Mouse (Mus musculus): Measurements from ENCODE around the gene Susd2. TPM values are rescaled to one million over a fixed set of nuclear protein-coding genes. Genes with fewer than 3 reads are reported as not detected.

Susd2 gene
- 10 to 100 TPM in 1 of 2 experiments, 1 to 10 TPM in 1; 8.5 to 14.4 TPM for polyA plus RNA-seq (2017; shearing (Covaris generic))

DNA sequence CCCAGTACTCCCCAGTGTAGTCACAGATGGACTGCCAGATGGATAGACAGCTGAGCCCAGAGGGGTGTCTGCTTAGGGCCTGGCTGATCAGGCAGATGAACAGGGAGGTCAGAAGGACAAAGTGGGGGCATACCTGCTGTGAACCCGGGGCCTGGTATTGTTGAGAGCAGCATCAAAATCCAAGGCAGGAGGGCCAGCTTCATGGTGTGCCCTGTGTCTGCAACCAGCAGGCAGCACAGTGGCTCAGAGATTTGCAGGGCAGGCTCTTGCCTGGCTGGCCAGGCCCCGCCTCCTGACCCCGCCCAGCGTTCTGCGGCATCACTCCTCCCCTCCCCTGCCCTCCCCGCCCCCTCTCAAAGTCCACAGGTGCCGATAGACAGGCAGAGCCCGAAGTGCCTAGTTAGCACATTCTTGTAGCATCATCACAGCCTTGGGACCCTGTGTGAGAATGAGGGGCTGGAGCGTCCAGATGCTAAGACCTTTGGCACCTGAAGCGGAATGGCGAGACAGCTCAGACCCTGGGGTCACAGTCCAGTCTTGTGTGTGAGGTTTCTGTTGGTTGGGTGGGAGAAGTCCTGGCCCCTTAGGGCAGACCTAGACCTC, at the start of gene Susd2:
TSS of gene Susd2 (minus strand) at position 268 of the 603 bp plus-strand sequence.

GRCm38 (mm10) chr10:75589129-75589528, 54.7 kb downstream of the Susd2 start, which contains the start of gene Ggt5:
Ggt5 (plus strand) TSS chr10:75589340.

Other genes starting within 250 kb of the Susd2 start
- gene Upb1, start 242.9 kb downstream of the Susd2 start, polyA plus RNA-seq (2017; shearing (Covaris generic)), result under 1 TPM in 1 of 2 experiments, not detected in 1; 0.61 TPM
- 100 to 1,000 TPM; 158 to 239 TPM for gene Snrpd3, start 126.5 kb downstream of the Susd2 start, polyA plus RNA-seq (2017; shearing (Covaris generic))
- gene Gucd1, start 126.0 kb downstream of the Susd2 start, polyA plus RNA-seq (2017; shearing (Covaris generic)), result 10 to 100 TPM; 25.9 to 29.4 TPM
- gene Lrrc75b, start 83.7 kb downstream of the Susd2 start, polyA plus RNA-seq (2017; shearing (Covaris generic)), result under 1 TPM in 1 of 2 experiments, not detected in 1; 0.47 TPM
- gene Ggt1, start 82.4 kb downstream of the Susd2 start, polyA plus RNA-seq (2017; shearing (Covaris generic)), result 1 to 10 TPM; 3.3 to 5.7 TPM
- 1 to 10 TPM in 1 of 2 experiments, under 1 TPM in 1; 0.29 to 9.0 TPM for gene Ggt5, start 54.7 kb downstream of the Susd2 start, polyA plus RNA-seq (2017; shearing (Covaris generic))
- 10 to 100 TPM; 33.3 to 46.4 TPM for gene Cabin1, start 120.3 kb upstream of the Susd2 start, polyA plus RNA-seq (2017; shearing (Covaris generic))
- gene Ddt, start 129.4 kb upstream of the Susd2 start, polyA plus RNA-seq (2017; shearing (Covaris generic)), result 10 to 100 TPM; 66.1 to 82.0 TPM
- gene Gm20441, start 136.9 kb upstream of the Susd2 start, polyA plus RNA-seq (2017; shearing (Covaris generic)), result not detected
- 1 to 10 TPM; 2.9 to 7.2 TPM for gene Gstt3, start 137.4 kb upstream of the Susd2 start, polyA plus RNA-seq (2017; shearing (Covaris generic))
- 1 to 10 TPM in 1 of 2 experiments, under 1 TPM in 1; 0.25 to 1.1 TPM for gene Gstt1, start 154.6 kb upstream of the Susd2 start, polyA plus RNA-seq (2017; shearing (Covaris generic))
- not detected for gene Gstt4, start 178.5 kb upstream of the Susd2 start, polyA plus RNA-seq (2017; shearing (Covaris generic))
- 10 to 100 TPM; 58.4 to 77.2 TPM for gene Gstt2, start 193.4 kb upstream of the Susd2 start, polyA plus RNA-seq (2017; shearing (Covaris generic))
- 100 to 1,000 TPM; 507 to 833 TPM for gene Mif, start 216.2 kb upstream of the Susd2 start, polyA plus RNA-seq (2017; shearing (Covaris generic))
- 1 to 10 TPM; 2.0 to 6.9 TPM for gene Derl3, start 249.4 kb upstream of the Susd2 start, polyA plus RNA-seq (2017; shearing (Covaris generic))